8 mouse cellular contexts compared by ENCODE assay signal in the genomic region with DNA sequence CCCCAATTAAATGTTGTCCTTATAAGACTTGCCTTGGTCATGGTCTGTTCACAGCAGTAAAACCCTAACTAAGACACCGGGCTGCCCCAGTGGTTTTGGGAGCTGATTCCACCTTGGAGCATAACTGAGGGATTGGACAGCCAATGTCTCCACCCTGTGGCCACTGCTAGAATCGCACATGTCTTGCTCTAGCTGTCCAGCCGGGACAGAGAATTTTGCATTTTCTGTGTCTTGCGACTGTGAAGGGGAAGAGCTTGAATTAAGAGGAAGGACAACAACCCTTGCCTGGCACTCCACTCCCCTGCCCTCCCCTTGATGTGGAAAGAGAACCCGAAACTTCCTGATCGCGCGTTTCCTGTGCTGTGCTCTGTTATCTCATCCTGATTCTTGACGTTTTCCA. TPM values are rescaled to one million over a fixed set of nuclear protein-coding genes. Genes with fewer than 3 reads are reported as not detected.
DNase-seq lines count a peak whose midpoint lies in the region; ATAC-seq and TF ChIP-seq lines count a peak whose summit lies in the region.

No protein-coding gene starts in this region.

- H3K27me3 ChIP-seq in midbrain, embryonic 10.5 days (ENCODE audit: low read depth, poor library complexity, severe bottlenecking) = peaks cover 13% of the 10 kb centered on the region; the same call in 1 of the 2 replicates
- peaks cover 10% of the 10 kb centered on the region; the same call in 1 of the 2 replicates for H3K27me3 ChIP-seq in midbrain, embryonic 15.5 days (replicated peaks)
- no peaks in the 10 kb centered on the region for H3K27me3 ChIP-seq in liver, embryonic 14.5 days (ENCODE audit: control insufficient read depth, insufficient read depth, low read length)
- no peaks in the 10 kb centered on the region for H3K27me3 ChIP-seq in neural tube, embryonic 11.5 days (ENCODE audit: control insufficient read depth, insufficient read depth, low read length)
- H3K27me3 ChIP-seq in stomach, postnatal 0 days (ENCODE audit: control insufficient read depth, insufficient read depth, low read length) = no peaks in the 10 kb centered on the region

- no peak overlapping the region for H3K27ac ChIP-seq in midbrain, embryonic 10.5 days (replicated peaks)
- H3K27ac ChIP-seq in midbrain, embryonic 15.5 days = no peak overlapping the region
- no peak overlapping the region for H3K27ac ChIP-seq in liver, embryonic 14.5 days
- H3K27ac ChIP-seq in neural tube, embryonic 11.5 days (ENCODE audit: low read depth, low read length) = no peak overlapping the region
- H3K27ac ChIP-seq in stomach, postnatal 0 days (replicated peaks) = no peak overlapping the region

- H3K36me3 ChIP-seq in midbrain, embryonic 10.5 days = no peaks in the 10 kb centered on the region
- no peaks in the 10 kb centered on the region for H3K36me3 ChIP-seq in midbrain, embryonic 15.5 days (replicated peaks)
- H3K36me3 ChIP-seq in liver, embryonic 14.5 days (replicated peaks; ENCODE audit: control insufficient read depth, insufficient read depth, low read depth) = no peaks in the 10 kb centered on the region
- H3K36me3 ChIP-seq in neural tube, embryonic 11.5 days (ENCODE audit: control insufficient read depth, insufficient read depth, low read length) = no peaks in the 10 kb centered on the region
- no peaks in the 10 kb centered on the region for H3K36me3 ChIP-seq in stomach, postnatal 0 days (ENCODE audit: control insufficient read depth, insufficient read depth, low read length)

- H3K9me3 ChIP-seq in midbrain, embryonic 10.5 days (replicated peaks) = no peaks in the 10 kb centered on the region
- H3K9me3 ChIP-seq in midbrain, embryonic 15.5 days = no peaks in the 10 kb centered on the region
- no peaks in the 10 kb centered on the region for H3K9me3 ChIP-seq in liver, embryonic 14.5 days (ENCODE audit: control insufficient read depth, low read length)
- no peaks in the 10 kb centered on the region for H3K9me3 ChIP-seq in neural tube, embryonic 11.5 days (ENCODE audit: control insufficient read depth, low read length)
- no peaks in the 10 kb centered on the region for H3K9me3 ChIP-seq in stomach, postnatal 0 days (ENCODE audit: control insufficient read depth, low read length)

- peak; percentile 82 for TF ChIP-seq CTCF in liver, embryonic 14.5 days (IDR thresholded peaks at IDR 0.05; ENCODE audit: low read depth)
- TF ChIP-seq CTCF in stomach, postnatal 0 days (IDR thresholded peaks at IDR 0.05; ENCODE audit: low read depth) = peak; percentile 90

- H3K4me3 ChIP-seq in midbrain, embryonic 10.5 days = no peak overlapping the region
- no peak overlapping the region for H3K4me3 ChIP-seq in midbrain, embryonic 15.5 days
- H3K4me3 ChIP-seq in liver, embryonic 14.5 days (ENCODE audit: insufficient read depth in 1 of 2, low read depth in 2 of 2, low read length in 2 of 2) = no peak overlapping the region
- H3K4me3 ChIP-seq in neural tube, embryonic 11.5 days (ENCODE audit: low read depth, low read length) = no peak overlapping the region
- H3K4me3 ChIP-seq in stomach, postnatal 0 days (ENCODE audit: low read depth, low read length) = no peak overlapping the region

- no peak for ATAC-seq in midbrain, embryonic 15.5 days (replicated peaks)
- ATAC-seq in granulocyte monocyte progenitor cell, adult 5-6 weeks (replicated peaks; ENCODE audit: poor library complexity, severe bottlenecking) = peak; percentile 75
- no peak for ATAC-seq in liver, embryonic 14.5 days (ENCODE audit: insufficient read depth)
- no peak for ATAC-seq in neural tube, embryonic 11.5 days (ENCODE audit: insufficient read depth, low FRiP score, low TSS enrichment)
- ATAC-seq in stomach, postnatal 0 days (ENCODE audit: low FRiP score, low TSS enrichment) = peak; percentile 57; the same call in 1 of the 2 replicates

- 22% methylated on average over 9 of the region's 9 CpGs for WGBS in midbrain, embryonic 10.5 days
- 18% methylated on average over 9 of the region's 9 CpGs for WGBS in midbrain, embryonic 15.5 days
- WGBS in liver, embryonic 14.5 days (ENCODE audit: insufficient replicate concordance) = 2% methylated on average over 9 of the region's 9 CpGs
- 19% methylated on average over 9 of the region's 9 CpGs for WGBS in neural tube, embryonic 11.5 days
- 19% methylated on average over 9 of the region's 9 CpGs for WGBS in stomach, postnatal 0 days

- DNase-seq in midbrain, embryonic 10.5 days (ENCODE audit: low spot score) = peak; percentile 83
- DNase-seq in embryo, embryonic 11.5 days (ENCODE audit: low read depth, low spot score) = peak; percentile 64
- peak; percentile 88 for DNase-seq in kidney, postnatal 10 days
- peak in 2 of 3 experiments; percentile 33 to 44 for DNase-seq in liver, embryonic 14.5 days (ENCODE audit: low read depth in 3 of 3, low spot score in 3 of 3)
- DNase-seq in neural tube, embryonic 11.5 days (ENCODE audit: low spot score) = peak; percentile 84
- DNase-seq in stomach, postnatal 0 days (ENCODE audit: low spot score) = peak; percentile 82

- TF ChIP-seq EP300 in liver, embryonic 14.5 days (IDR thresholded peaks at IDR 0.05; ENCODE audit: low read depth) = no peak
- no peak for TF ChIP-seq EP300 in stomach, postnatal 0 days (optimal IDR thresholded peaks at IDR 0.05)

- H3K4me1 ChIP-seq in midbrain, embryonic 10.5 days = no peaks in the 10 kb centered on the region
- no peaks in the 10 kb centered on the region for H3K4me1 ChIP-seq in midbrain, embryonic 15.5 days
- no peaks in the 10 kb centered on the region; a peak in 1 of 4 replicates for H3K4me1 ChIP-seq in liver, embryonic 14.5 days (replicated peaks; ENCODE audit: control insufficient read depth in 2 of 2, insufficient read depth in 2 of 2, low read length in 1 of 2)
- H3K4me1 ChIP-seq in neural tube, embryonic 11.5 days (ENCODE audit: control insufficient read depth, insufficient read depth, low read length) = no peaks in the 10 kb centered on the region
- H3K4me1 ChIP-seq in stomach, postnatal 0 days (replicated peaks; ENCODE audit: control insufficient read depth, insufficient read depth) = no peaks in the 10 kb centered on the region

- no peak overlapping the region for H3K9ac ChIP-seq in midbrain, embryonic 15.5 days
- H3K9ac ChIP-seq in liver, embryonic 14.5 days (replicated peaks) = no peak overlapping the region
- H3K9ac ChIP-seq in neural tube, embryonic 11.5 days (ENCODE audit: low read length) = no peak overlapping the region
- no peak overlapping the region for H3K9ac ChIP-seq in stomach, postnatal 0 days (ENCODE audit: low read length)

- H3K4me2 ChIP-seq in midbrain, embryonic 15.5 days = no peak overlapping the region
- H3K4me2 ChIP-seq in liver, embryonic 14.5 days (ENCODE audit: low read depth) = no peak overlapping the region
- H3K4me2 ChIP-seq in neural tube, embryonic 11.5 days (ENCODE audit: low read depth) = no peak overlapping the region
- no peak overlapping the region for H3K4me2 ChIP-seq in stomach, postnatal 0 days (replicated peaks; ENCODE audit: low read depth)

RNA-seq across cellular contexts. Expression of a gene that starts 21.3 kb away (rescaled TPM):
- 0.05 TPM in 1 of 2 replicates, not detected in the other for polyA plus RNA-seq in midbrain, embryonic 10.5 days (2016; fragmentation: Nextera tagmentation; extraction: Ambion mirVana)
- polyA plus RNA-seq in midbrain, embryonic 15.5 days (2015; fragmentation: Nextera tagmentation; extraction: Ambion mirVana) = 0.14 TPM in 1 of 2 replicates, not detected in the other
- 24.4 and 25.9 TPM in 2 replicates for total RNA-seq in granulocyte monocyte progenitor cell, adult 5-6 weeks (2014; fragmentation: Nextera tagmentation)
- 17.4 and 17.7 TPM in 2 replicates for total RNA-seq in granulocyte monocyte progenitor cell, adult 5-6 weeks (2017)
- polyA plus RNA-seq in liver, embryonic 14.5 days (2012; rRNA removed) = 0.66 and 0.83 TPM in 2 replicates
- polyA plus RNA-seq in liver, embryonic 14.5 days (2014; fragmentation: Nextera tagmentation; extraction: Ambion mirVana) = 0.67 and 1.5 TPM in 2 replicates
- polyA plus RNA-seq in neural tube, embryonic 11.5 days (2014; fragmentation: Nextera tagmentation; extraction: Ambion mirVana) = 0.20 TPM in 1 of 2 replicates, not detected in the other
- polyA plus RNA-seq in stomach, postnatal 0 days (2015; fragmentation: Nextera tagmentation; extraction: Ambion mirVana) = 0.12 TPM in 2 replicates

RNA-seq across cellular contexts. Expression of a gene that starts 23.0 kb away (rescaled TPM):
- polyA plus RNA-seq in midbrain, embryonic 10.5 days (2016; fragmentation: Nextera tagmentation; extraction: Ambion mirVana) = 0.58 and 0.93 TPM in 2 replicates
- 0.86 and 0.94 TPM in 2 replicates for polyA plus RNA-seq in midbrain, embryonic 15.5 days (2015; fragmentation: Nextera tagmentation; extraction: Ambion mirVana)
- 11.4 and 12.6 TPM in 2 replicates for total RNA-seq in granulocyte monocyte progenitor cell, adult 5-6 weeks (2014; fragmentation: Nextera tagmentation)
- total RNA-seq in granulocyte monocyte progenitor cell, adult 5-6 weeks (2017) = 14.3 and 20.8 TPM in 2 replicates
- polyA plus RNA-seq in liver, embryonic 14.5 days (2012; rRNA removed) = 2.1 and 3.1 TPM in 2 replicates
- 3.6 and 3.7 TPM in 2 replicates for polyA plus RNA-seq in liver, embryonic 14.5 days (2014; fragmentation: Nextera tagmentation; extraction: Ambion mirVana)
- 0.62 and 1.0 TPM in 2 replicates for polyA plus RNA-seq in neural tube, embryonic 11.5 days (2014; fragmentation: Nextera tagmentation; extraction: Ambion mirVana)
- 1.5 and 2.1 TPM in 2 replicates for polyA plus RNA-seq in stomach, postnatal 0 days (2015; fragmentation: Nextera tagmentation; extraction: Ambion mirVana)

RNA-seq across cellular contexts. Expression of a gene that starts 56.1 kb away (rescaled TPM):
- polyA plus RNA-seq in midbrain, embryonic 10.5 days (2016; fragmentation: Nextera tagmentation; extraction: Ambion mirVana) = not detected in 2 replicates
- polyA plus RNA-seq in midbrain, embryonic 15.5 days (2015; fragmentation: Nextera tagmentation; extraction: Ambion mirVana) = not detected in 2 replicates
- total RNA-seq in granulocyte monocyte progenitor cell, adult 5-6 weeks (2014; fragmentation: Nextera tagmentation) = not detected in 2 replicates
- total RNA-seq in granulocyte monocyte progenitor cell, adult 5-6 weeks (2017) = not detected in 2 replicates
- 0.18 TPM in 1 of 2 replicates, not detected in the other for polyA plus RNA-seq in liver, embryonic 14.5 days (2012; rRNA removed)
- polyA plus RNA-seq in liver, embryonic 14.5 days (2014; fragmentation: Nextera tagmentation; extraction: Ambion mirVana) = not detected in 2 replicates
- 0.41 TPM in 1 of 2 replicates, not detected in the other for polyA plus RNA-seq in neural tube, embryonic 11.5 days (2014; fragmentation: Nextera tagmentation; extraction: Ambion mirVana)
- not detected in 2 replicates for polyA plus RNA-seq in stomach, postnatal 0 days (2015; fragmentation: Nextera tagmentation; extraction: Ambion mirVana)

Comparison
In these comparisons a context has a peak if more than half of its experiments do, and no peak if none do; other contexts are left out.
1. ATAC-seq: peak in granulocyte monocyte progenitor cell, adult 5-6 weeks (single experiment) and stomach, postnatal 0 days (single experiment); none in midbrain, embryonic 15.5 days (single experiment), liver, embryonic 14.5 days (single experiment) and neural tube, embryonic 11.5 days (single experiment).
2. Peak in every context shown above with its lines, with median percentiles within 50 percentile points of each other: DNase-seq.